ENCODE assay signal across 23 mouse cellular contexts in the genomic region with DNA sequence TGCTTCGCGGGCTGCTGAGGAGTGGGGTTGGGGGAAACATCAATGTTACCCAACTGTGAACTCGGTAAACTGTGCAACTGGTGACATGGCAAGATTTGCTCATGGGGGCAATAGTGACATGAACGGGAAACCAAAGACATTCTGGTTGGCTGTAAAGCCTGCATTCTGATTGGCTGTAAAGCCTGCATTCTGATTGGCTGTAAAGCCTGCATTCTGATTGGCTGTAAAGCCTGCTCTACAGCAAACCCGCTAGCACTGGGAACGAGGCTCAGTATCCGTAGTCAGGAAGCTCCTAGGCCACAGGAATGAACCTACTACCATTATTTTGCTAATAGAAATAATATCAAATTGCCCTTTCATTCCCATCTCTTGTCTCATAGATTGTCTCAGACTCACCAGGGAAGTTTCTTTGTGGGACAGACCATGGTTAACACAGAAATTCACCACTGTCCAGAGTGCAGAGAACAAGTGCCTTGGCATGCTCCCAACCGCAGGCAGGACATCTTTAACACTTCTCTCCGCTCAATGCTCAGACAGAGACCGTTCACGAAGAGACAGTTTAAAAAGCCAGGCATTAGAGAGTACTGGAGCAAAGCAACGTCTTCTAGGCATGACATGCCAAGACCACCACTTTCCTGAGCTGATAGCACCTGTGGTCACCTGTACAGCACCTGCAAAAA. TPM values are rescaled to one million over a fixed set of nuclear protein-coding genes. Genes with fewer than 3 reads are reported as not detected.
DNase-seq lines count a peak whose midpoint lies in the region; ATAC-seq and TF ChIP-seq lines count a peak whose summit lies in the region.
"Had no signal": no experiment of that assay in that cellular context is flagged by ENCODE, and none has a peak within 500 bp of the region (broad histone marks: within the 10 kb centered on the region; RNA-seq: fewer than 3 reads in every experiment).

No protein-coding gene starts in this region.

- no peak for TF ChIP-seq CTCF in kidney, adult 2 months (conservative IDR thresholded peaks at IDR 0.05; ENCODE audit: insufficient read depth, insufficient read length, low read depth, low read length)
- no peak for TF ChIP-seq CTCF in lung, postnatal 0 days (IDR thresholded peaks at IDR 0.05)

- H3K27me3 ChIP-seq in kidney, adult 2 months (replicated peaks; ENCODE audit: control insufficient read depth, insufficient read depth, low read length) = no peaks in the 10 kb centered on the region
- no peaks in the 10 kb centered on the region for H3K27me3 ChIP-seq in kidney, embryonic 16.5 days (ENCODE audit: insufficient read depth, low read length)
- no peaks in the 10 kb centered on the region for H3K27me3 ChIP-seq in lung, postnatal 0 days (replicated peaks; ENCODE audit: insufficient read depth, low read length)
- H3K27me3 ChIP-seq: embryonic facial prominence, embryonic 12.5 days; forebrain, embryonic 13.5 days; forebrain, embryonic 15.5 days had no signal

- H3K36me3 ChIP-seq in kidney, adult 2 months (ENCODE audit: control insufficient read depth, insufficient read depth, low read length) = no peaks in the 10 kb centered on the region
- H3K36me3 ChIP-seq in kidney, embryonic 16.5 days (ENCODE audit: insufficient read depth, low read length) = no peaks in the 10 kb centered on the region
- H3K36me3 ChIP-seq in lung, postnatal 0 days (ENCODE audit: insufficient read depth, low read length) = no peaks in the 10 kb centered on the region
- H3K36me3 ChIP-seq: embryonic facial prominence, embryonic 10.5 days; embryonic facial prominence, embryonic 12.5 days; forebrain, embryonic 15.5 days had no signal

- H3K4me1 ChIP-seq in kidney, adult 2 months (ENCODE audit: control insufficient read depth, insufficient read depth, low read length) = peaks cover 7% of the 10 kb centered on the region
- peaks cover 7% of the 10 kb centered on the region for H3K4me1 ChIP-seq in kidney, embryonic 16.5 days (ENCODE audit: insufficient read depth, low read length)
- H3K4me1 ChIP-seq in lung, postnatal 0 days (ENCODE audit: insufficient read depth, low read depth, low read length) = peaks cover 6% of the 10 kb centered on the region
- H3K4me1 ChIP-seq: embryonic facial prominence, embryonic 12.5 days had no signal

- H3K4me3 ChIP-seq in kidney, adult 2 months (ENCODE audit: insufficient read depth, low read depth, low read length) = no peak overlapping the region
- H3K4me3 ChIP-seq in kidney, embryonic 16.5 days (ENCODE audit: low read length) = no peak overlapping the region
- no peak overlapping the region for H3K4me3 ChIP-seq in lung, postnatal 0 days (ENCODE audit: low read depth, low read length)
- H3K4me3 ChIP-seq: embryonic facial prominence, embryonic 10.5 days; embryonic facial prominence, embryonic 12.5 days; forebrain, embryonic 13.5 days; forebrain, embryonic 15.5 days had no signal

- H3K9me3 ChIP-seq in kidney, embryonic 16.5 days (ENCODE audit: low read length) = no peaks in the 10 kb centered on the region
- no peaks in the 10 kb centered on the region for H3K9me3 ChIP-seq in lung, postnatal 0 days (ENCODE audit: low read length)
- H3K9me3 ChIP-seq: embryonic facial prominence, embryonic 10.5 days; embryonic facial prominence, embryonic 12.5 days; forebrain, embryonic 13.5 days; forebrain, embryonic 15.5 days had no signal

- H3K27ac ChIP-seq in kidney, adult 2 months (ENCODE audit: insufficient read depth, low read depth, low read length) = no peak overlapping the region
- H3K27ac ChIP-seq in kidney, embryonic 16.5 days (ENCODE audit: low read length) = no peak overlapping the region
- no peak overlapping the region for H3K27ac ChIP-seq in lung, postnatal 0 days (ENCODE audit: low read length)
- H3K27ac ChIP-seq: embryonic facial prominence, embryonic 10.5 days; embryonic facial prominence, embryonic 12.5 days; forebrain, embryonic 13.5 days; forebrain, embryonic 15.5 days had no signal

- no peak overlapping the region for H3K4me2 ChIP-seq in kidney, embryonic 16.5 days (replicated peaks; ENCODE audit: low read depth, low read length)
- H3K4me2 ChIP-seq in lung, postnatal 0 days (replicated peaks; ENCODE audit: low read depth, low read length) = no peak overlapping the region
- H3K4me2 ChIP-seq: embryonic facial prominence, embryonic 12.5 days; forebrain, embryonic 13.5 days; forebrain, embryonic 15.5 days had no signal

- no peak overlapping the region for H3K9ac ChIP-seq in kidney, embryonic 16.5 days (replicated peaks; ENCODE audit: low read length)
- H3K9ac ChIP-seq in lung, postnatal 0 days (replicated peaks; ENCODE audit: low read depth) = no peak overlapping the region
- H3K9ac ChIP-seq: embryonic facial prominence, embryonic 12.5 days; forebrain, embryonic 13.5 days; forebrain, embryonic 15.5 days had no signal

- no peak for ATAC-seq in kidney, embryonic 16.5 days (ENCODE audit: low FRiP score, low TSS enrichment)
- ATAC-seq in granulocyte monocyte progenitor cell, adult 5-6 weeks (replicated peaks; ENCODE audit: poor library complexity, severe bottlenecking) = peak; percentile 18; the same call in 1 of the 2 replicates
- no peak for ATAC-seq in lung, postnatal 0 days
- ATAC-seq: activated CD4-positive, CD25-positive, alpha-beta regulatory T cell, adult 4 months; CD4-positive, CD25-positive, alpha-beta regulatory T cell, adult 4 months; forebrain, embryonic 13.5 days; forebrain, embryonic 15.5 days had no signal

- no peak for TF ChIP-seq EP300 in lung, postnatal 0 days (IDR thresholded peaks at IDR 0.05)

- no peak for TF ChIP-seq POLR2A in kidney, adult 2 months (IDR thresholded peaks at IDR 0.05; ENCODE audit: low read depth, low read length)

- DNase-seq in kidney, adult 2 months = peak; percentile 61
- peak; percentile 39 for DNase-seq in kidney, postnatal 14 days
- DNase-seq in kidney, adult 18-20 months = no peak
- DNase-seq in testis, postnatal 14 days (ENCODE audit: low spot score) = peak; percentile 59
- no peak for DNase-seq in testis, postnatal 10 days (ENCODE audit: low spot score)
- DNase-seq in lung, postnatal 0 days (ENCODE audit: low spot score) = no peak
- DNase-seq: adrenal gland, adult 8-10 months; adrenal gland, postnatal 14 days; adrenal gland, postnatal 36 days; B cell, adult 2 months; cerebellum, adult 11-12 months; cerebellum, adult 2 months; cerebellum, adult 9-10 months; cerebellum, postnatal 10 days; cerebellum, postnatal 25 days had no signal

- WGBS in kidney, adult 2 months = 80% methylated on average over 12 of the region's 12 CpGs
- whole genome bisulfite sequencing in kidney, embryonic 16.5 days = 79% methylated on average over 12 of the region's 12 CpGs
- WGBS in lung, postnatal 0 days = 64% methylated on average over 12 of the region's 12 CpGs

RNA-seq across cellular contexts. Expression of a gene that starts 5.0 kb away (rescaled TPM):
- polyA plus RNA-seq in kidney, adult 2 months (2012; rRNA removed) = 16.4 and 19.4 TPM in 2 replicates
- 22.8 and 23.4 TPM in 2 replicates for polyA plus RNA-seq in kidney, embryonic 16.5 days (2015; fragmentation: Nextera tagmentation; extraction: Ambion mirVana)
- total RNA-seq in granulocyte monocyte progenitor cell, adult 5-6 weeks (2014; fragmentation: Nextera tagmentation) = 8.6 and 24.6 TPM in 2 replicates
- total RNA-seq in granulocyte monocyte progenitor cell, adult 5-6 weeks (2017) = 4.0 and 6.1 TPM in 2 replicates
- polyA plus RNA-seq in lung, postnatal 0 days (2015; fragmentation: Nextera tagmentation; extraction: Ambion mirVana) = 37.5 and 44.2 TPM in 2 replicates

Comparison
In these comparisons a context has a peak if more than half of its experiments do, and no peak if none do; other contexts are left out.
1. DNase-seq: peak in kidney, adult 2 months (single experiment), kidney, postnatal 14 days (single experiment) and testis, postnatal 14 days (single experiment); none in kidney, adult 18-20 months (single experiment), testis, postnatal 10 days (single experiment) and lung, postnatal 0 days (single experiment).